ENCODE assay signal across 8 mouse cellular contexts in genomic region chr9:24773669-24774068, GRCm38 (mm10). TPM values are rescaled to one million over a fixed set of nuclear protein-coding genes. Genes with fewer than 3 reads are reported as not detected.
DNase-seq lines count a peak whose midpoint lies in the region; ATAC-seq lines count a peak whose summit lies in the region.

No protein-coding gene starts in this region.

- H3K36me3 ChIP-seq in heart, embryonic 13.5 days, result peaks cover 24% of the 10 kb centered on the region
- no peaks in the 10 kb centered on the region for H3K36me3 ChIP-seq in hindbrain, embryonic 14.5 days (replicated peaks; ENCODE audit: control insufficient read depth, insufficient read depth)
- no peaks in the 10 kb centered on the region for H3K36me3 ChIP-seq in midbrain, embryonic 11.5 days (ENCODE audit: control insufficient read depth, insufficient read depth, low read length)

- H3K9me3 ChIP-seq in heart, embryonic 13.5 days, result no peaks in the 10 kb centered on the region
- H3K9me3 ChIP-seq in hindbrain, embryonic 14.5 days (ENCODE audit: control insufficient read depth, low read length), result no peaks in the 10 kb centered on the region
- H3K9me3 ChIP-seq in midbrain, embryonic 11.5 days (ENCODE audit: control insufficient read depth, low read length), result no peaks in the 10 kb centered on the region

- peaks cover 32% of the 10 kb centered on the region for H3K4me1 ChIP-seq in heart, embryonic 13.5 days
- H3K4me1 ChIP-seq in hindbrain, embryonic 14.5 days (replicated peaks; ENCODE audit: control insufficient read depth, insufficient read depth, low read length), result peaks cover 11% of the 10 kb centered on the region; the same call in 1 of the 2 replicates
- peaks cover 16% of the 10 kb centered on the region for H3K4me1 ChIP-seq in midbrain, embryonic 11.5 days (ENCODE audit: control insufficient read depth, insufficient read depth, low read length)

- peak overlapping the region; percentile 100 for H3K9ac ChIP-seq in heart, embryonic 13.5 days
- no peak overlapping the region for H3K9ac ChIP-seq in hindbrain, embryonic 14.5 days
- no peak overlapping the region for H3K9ac ChIP-seq in midbrain, embryonic 11.5 days (ENCODE audit: low read length)

- peak overlapping the region; percentile 82 for H3K4me2 ChIP-seq in heart, embryonic 13.5 days
- H3K4me2 ChIP-seq in hindbrain, embryonic 14.5 days (replicated peaks), result peak overlapping the region; percentile 43
- H3K4me2 ChIP-seq in midbrain, embryonic 11.5 days, result peak overlapping the region; percentile 45

- no peak for ATAC-seq in heart, embryonic 13.5 days (ENCODE audit: extremely low read depth, insufficient number of reproducible peaks, low FRiP score, low TSS enrichment)
- peak; percentile 17; the same call in 1 of the 2 replicates for ATAC-seq in hindbrain, embryonic 14.5 days (ENCODE audit: low FRiP score)
- peak; percentile 6; the same call in 1 of the 2 replicates for ATAC-seq in midbrain, embryonic 11.5 days (ENCODE audit: low FRiP score)

- no peak for DNase-seq in heart, adult 8-10 months (ENCODE audit: low spot score)
- peak; percentile 53 for DNase-seq in embryo, embryonic 10.5 days (ENCODE audit: low spot score)
- no peak for DNase-seq in hindbrain, embryonic 14.5 days (ENCODE audit: low spot score)
- peak; percentile 96 for DNase-seq in midbrain, embryonic 11.5 days (ENCODE audit: low spot score, missing footprints)
- DNase-seq in right cerebral cortex, postnatal 36 days (ENCODE audit: low spot score in 2 of 2), result no peak
- DNase-seq in adrenal gland, adult 18-20 months (ENCODE audit: low spot score in 2 of 2), result no peak
- no peak for DNase-seq in gastrocnemius, adult 8-10 months (ENCODE audit: low spot score in 2 of 2)

- peak overlapping the region; percentile 99 for H3K27ac ChIP-seq in heart, embryonic 13.5 days (replicated peaks)
- H3K27ac ChIP-seq in hindbrain, embryonic 14.5 days, result no peak overlapping the region
- no peak overlapping the region for H3K27ac ChIP-seq in midbrain, embryonic 11.5 days (ENCODE audit: low read depth, low read length)

- H3K4me3 ChIP-seq in heart, embryonic 13.5 days, result peak overlapping the region; percentile 93
- peak overlapping the region; percentile 22 for H3K4me3 ChIP-seq in hindbrain, embryonic 14.5 days (replicated peaks; ENCODE audit: low read length)
- peak overlapping the region; percentile 25 for H3K4me3 ChIP-seq in midbrain, embryonic 11.5 days (ENCODE audit: low read depth, low read length)

- WGBS in heart, embryonic 13.5 days, result 0% methylated on average over 19 of the region's 19 CpGs
- WGBS in hindbrain, embryonic 14.5 days, result 0% methylated on average over 19 of the region's 19 CpGs
- WGBS in midbrain, embryonic 11.5 days, result under 1% methylated on average over 19 of the region's 19 CpGs

- H3K27me3 ChIP-seq in heart, embryonic 13.5 days (replicated peaks), result no peaks in the 10 kb centered on the region
- H3K27me3 ChIP-seq in hindbrain, embryonic 14.5 days (ENCODE audit: control insufficient read depth, insufficient read depth, low read length), result peaks cover 99% of the 10 kb centered on the region
- H3K27me3 ChIP-seq in midbrain, embryonic 11.5 days (ENCODE audit: control insufficient read depth, insufficient read depth, low read length), result peaks cover 91% of the 10 kb centered on the region

RNA-seq across cellular contexts. Expression of gene Tbx20, which starts 0.4 kb away (rescaled TPM):
- 68.8 and 69.5 TPM in 2 replicates for polyA plus RNA-seq in heart, embryonic 13.5 days (2015; fragmentation: Nextera tagmentation; extraction: Ambion mirVana)
- total RNA-seq in heart, adult 8-10 months (2022), result 10 to 100 TPM; 80.1 to 90.6 (median 87.4) TPM
- polyA plus RNA-seq in hindbrain, embryonic 14.5 days (2014; fragmentation: Nextera tagmentation; extraction: Ambion mirVana), result 0.74 and 1.8 TPM in 2 replicates
- 0.07 and 0.08 TPM in 2 replicates for polyA plus RNA-seq in midbrain, embryonic 11.5 days (2014; fragmentation: Nextera tagmentation; extraction: Ambion mirVana)
- 10 to 100 TPM; 21.3 to 24.6 TPM for total RNA-seq in adrenal gland, adult 18-20 months (2021)
- not detected for total RNA-seq in gastrocnemius, adult 8-10 months (2022)

Comparison
In these comparisons a context has a peak if more than half of its experiments do, and no peak if none do; other contexts are left out.
1. H3K4me3 ChIP-seq: peak in every context shown above with its lines; median percentile 93 in heart, embryonic 13.5 days; 25 in midbrain, embryonic 11.5 days; 22 in hindbrain, embryonic 14.5 days.
2. DNase-seq: peak in embryo, embryonic 10.5 days (single experiment) and midbrain, embryonic 11.5 days (single experiment); none in heart, adult 8-10 months (single experiment), hindbrain, embryonic 14.5 days (single experiment), right cerebral cortex, postnatal 36 days (0 of 2), adrenal gland, adult 18-20 months (0 of 2) and gastrocnemius, adult 8-10 months (0 of 2).
3. RNA of gene Tbx20, which starts 0.4 kb away (total RNA-seq): 80.1 to 90.6 TPM in heart, adult 8-10 months and 21.3 to 24.6 TPM in adrenal gland, adult 18-20 months; not detected in gastrocnemius, adult 8-10 months; every median in the first group is over 10 times any median in the second.
4. Peak in every context shown above with its lines, with median percentiles within 50 percentile points of each other: H3K4me2 ChIP-seq.